Mouse (Mus musculus): ENCODE data around the gene Serp1. TPM values are rescaled to one million over a fixed set of nuclear protein-coding genes. Genes with fewer than 3 reads are reported as not detected.

Gene Serp1
- 10 to 100 TPM; 31.4 to 33.0 TPM for total RNA-seq (2021)
- long read RNA-seq, full-length matches to known transcripts: 108 of 111 reads
- long read RNA-seq, partial matches to known transcripts: 0 of 111 reads
- long read RNA-seq, other reads (novel, unspliced or antisense): 3 of 111 reads

DNA sequence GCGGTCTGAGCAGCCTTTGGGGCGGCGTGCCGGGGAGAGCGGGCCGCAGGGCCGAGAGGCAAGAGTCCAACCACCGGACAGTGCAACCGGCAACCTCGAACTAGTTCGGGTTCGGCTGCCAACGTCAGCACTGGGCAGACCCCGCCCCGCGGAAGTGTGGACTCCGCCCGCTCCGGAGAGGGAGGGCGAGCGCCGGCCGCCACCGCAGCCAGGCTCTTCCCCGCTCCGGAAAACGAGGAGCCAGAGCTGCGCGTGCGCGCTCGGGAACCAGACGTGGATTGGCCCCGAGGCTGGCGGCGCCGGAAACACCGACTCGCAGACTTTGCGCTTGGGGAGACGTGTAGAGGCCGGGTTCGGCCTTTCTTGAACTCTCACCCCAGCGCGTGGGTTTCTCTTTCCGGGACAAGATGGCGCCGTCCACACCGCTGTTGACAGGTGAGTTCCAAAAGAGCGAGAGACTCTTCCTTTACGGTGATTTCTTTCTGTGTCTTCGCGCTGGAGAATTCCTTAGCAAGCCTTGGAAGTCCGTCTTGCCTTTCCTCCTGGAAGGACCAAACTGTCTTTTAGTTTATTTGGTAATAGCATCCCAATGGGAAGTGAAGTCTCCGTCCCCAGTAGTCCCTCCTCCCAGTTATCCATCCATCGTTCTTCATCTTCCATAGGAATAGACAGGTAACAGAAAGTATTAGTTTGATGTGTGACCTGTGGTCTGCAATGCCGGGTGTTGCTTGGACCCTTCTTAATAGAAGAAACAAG, at the start of gene Serp1, which contains the start of gene Eif2a:
Serp1 (minus strand) TSS at position 241 of the 756 bp plus-strand sequence.
Eif2a (plus strand) TSS at position 170 of the 756 bp plus-strand sequence.
- DNase-seq (ENCODE audit: low spot score in 2 of 2): peak; percentile 98 to 99

DNA sequence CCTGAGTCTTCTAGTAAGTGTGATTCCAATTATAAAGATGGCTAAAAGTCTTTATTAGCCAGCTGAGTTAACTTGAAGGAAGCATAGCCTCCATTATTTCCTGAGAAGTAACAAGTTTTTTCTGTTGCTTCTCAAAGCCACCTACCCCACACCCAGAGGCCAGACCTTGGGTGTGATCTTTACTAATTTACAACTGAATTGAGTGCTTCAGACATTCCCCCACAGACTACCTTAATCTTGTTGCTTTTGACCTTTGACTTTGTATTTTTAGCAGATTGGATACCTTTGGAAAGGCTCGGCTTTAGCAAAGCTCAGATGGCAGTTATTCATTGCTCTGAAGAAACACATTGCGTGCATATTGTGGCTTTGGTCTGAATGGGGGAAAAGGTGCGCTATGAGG, 45.1 kb upstream of the Serp1 start:
- no peak for DNase-seq (ENCODE audit: low spot score in 2 of 2)

DNA sequence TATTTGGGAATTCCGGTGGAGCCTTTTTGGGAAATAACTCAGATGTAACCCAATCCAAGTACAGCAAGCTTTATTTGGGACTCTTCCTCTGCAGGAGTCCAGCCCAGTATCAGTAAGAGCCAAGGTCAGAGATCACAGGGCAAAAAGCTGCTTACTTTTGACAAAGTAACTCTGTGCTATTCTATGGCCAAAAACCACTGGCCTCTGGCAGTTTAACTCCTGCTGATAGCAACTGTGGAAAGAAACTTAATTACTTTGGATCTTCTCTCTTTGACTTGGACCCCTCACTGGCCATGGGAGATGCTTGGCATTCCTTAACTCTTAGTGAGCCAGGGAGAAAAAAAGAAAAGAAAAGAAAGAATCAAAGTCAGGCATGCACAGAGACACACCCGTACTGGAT, 35.7 kb upstream of the Serp1 start:
- DNase-seq (ENCODE audit: low spot score in 2 of 2): no peak

DNA sequence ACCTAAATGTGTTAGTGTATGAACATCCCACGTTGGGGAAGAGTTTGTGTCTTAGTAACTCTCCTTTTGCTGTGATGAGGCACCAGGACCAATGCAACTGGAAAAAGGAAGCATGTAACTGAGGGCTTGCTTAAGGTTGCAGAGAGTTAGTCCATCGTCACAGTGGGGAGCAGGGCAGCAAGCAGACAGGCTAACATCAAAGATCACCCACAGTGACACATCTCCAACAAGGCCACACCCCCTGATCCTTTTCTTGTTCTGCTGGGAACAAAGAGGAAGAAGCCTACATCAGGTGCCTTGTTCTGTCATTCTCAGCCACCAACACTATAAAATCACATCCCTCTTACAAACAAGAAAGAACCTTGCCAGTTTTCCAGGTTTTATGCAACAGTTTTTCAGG, 34.2 kb upstream of the Serp1 start:
- DNase-seq (ENCODE audit: low spot score in 2 of 2): no peak

DNA sequence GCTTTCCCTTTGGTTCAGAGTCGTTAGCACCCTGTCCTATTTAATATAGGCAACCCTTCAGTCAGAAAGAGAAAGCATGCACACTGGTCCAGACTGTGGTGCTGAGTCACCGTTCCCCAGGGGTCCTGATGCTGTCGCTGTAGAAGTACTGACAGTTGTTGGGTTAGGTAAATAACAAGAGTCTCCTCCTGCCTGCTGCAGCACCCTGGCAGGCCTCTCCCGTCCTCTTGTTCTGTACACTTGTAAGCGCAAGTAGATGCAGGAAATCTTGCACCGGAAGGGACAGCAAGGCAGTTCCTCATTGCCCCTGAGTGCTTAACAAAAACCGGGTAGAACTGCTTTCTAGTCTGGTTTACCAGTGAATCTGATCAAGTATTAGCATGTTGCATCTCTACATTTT, 31.0 kb upstream of the Serp1 start:
- DNase-seq (ENCODE audit: low spot score in 2 of 2): no peak

DNA sequence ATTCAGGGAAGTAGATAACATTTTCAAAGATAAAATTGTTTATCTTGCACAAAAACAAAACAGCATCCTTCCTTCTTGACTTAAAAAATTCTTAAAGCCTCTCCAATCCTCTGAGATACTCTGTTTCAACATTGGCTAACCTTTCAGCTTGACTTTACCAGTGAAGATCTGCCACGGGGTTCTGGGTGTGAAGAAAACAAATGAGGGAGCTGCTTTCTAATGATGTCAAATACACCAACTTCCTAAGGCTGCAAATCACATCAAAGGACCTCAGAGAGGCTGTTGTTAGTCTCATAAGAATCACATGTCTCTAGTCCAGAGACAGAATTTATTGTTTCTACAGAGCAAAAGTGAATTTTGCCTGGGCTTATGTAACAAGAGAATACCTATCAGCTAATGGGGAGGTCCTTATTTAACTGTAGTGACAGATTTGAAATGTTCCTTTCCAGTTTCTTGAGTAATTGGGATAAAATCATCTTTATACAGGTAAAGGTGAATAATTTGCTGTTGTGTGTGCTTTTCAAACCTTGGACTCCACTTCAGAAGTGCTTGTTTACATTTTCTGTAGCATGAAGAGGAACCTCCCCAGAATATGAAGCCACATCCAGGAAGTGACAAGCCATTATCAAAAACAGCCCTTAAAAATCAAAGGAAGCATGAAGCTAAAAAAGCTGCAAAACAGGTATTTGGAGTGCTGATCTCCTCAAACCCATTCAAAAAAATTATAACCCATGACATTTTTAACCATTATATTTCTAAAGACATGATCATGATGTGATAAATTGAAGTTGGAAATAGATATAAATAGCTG, 26.5 kb upstream of the Serp1 start:
- no peak for DNase-seq (ENCODE audit: low spot score in 2 of 2)

DNA sequence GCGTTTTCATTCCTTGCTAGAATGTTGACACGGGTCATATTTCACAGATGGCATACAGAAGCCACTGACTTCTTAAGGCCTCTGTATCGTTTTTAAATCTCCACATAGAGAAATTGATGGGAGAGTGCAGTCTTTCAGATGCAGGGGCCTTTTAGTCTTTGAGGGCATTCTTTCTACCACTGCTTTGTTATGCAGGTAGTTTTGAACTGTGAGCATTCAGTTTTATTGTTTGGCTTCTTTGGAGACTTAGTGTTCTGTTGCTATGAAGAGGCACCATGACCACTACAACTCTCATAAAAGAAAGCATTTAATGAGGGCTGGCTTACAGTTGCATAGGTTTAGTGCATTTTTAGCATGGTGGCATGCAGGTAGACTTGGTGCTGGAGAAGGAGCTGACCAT, 10.9 kb upstream of the Serp1 start:
- DNase-seq (ENCODE audit: low spot score in 2 of 2): no peak

DNA sequence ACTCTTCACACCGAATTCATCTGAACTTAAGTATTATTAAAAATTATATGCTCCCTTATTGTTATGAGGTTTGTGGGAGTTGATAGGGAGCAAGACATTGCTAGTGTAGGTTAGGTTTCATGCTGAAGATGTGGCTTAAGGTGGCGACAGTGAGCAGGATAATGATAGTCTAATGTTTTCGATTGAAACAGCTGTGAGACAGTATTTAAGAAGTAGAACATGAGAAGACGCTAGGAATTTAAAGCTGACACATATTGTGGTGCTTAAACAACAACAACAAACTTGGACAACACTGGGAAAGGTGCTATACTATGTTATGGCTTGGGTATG, 681 bp upstream of the Serp1 start:
- DNase-seq (ENCODE audit: low spot score in 2 of 2): no peak

DNA sequence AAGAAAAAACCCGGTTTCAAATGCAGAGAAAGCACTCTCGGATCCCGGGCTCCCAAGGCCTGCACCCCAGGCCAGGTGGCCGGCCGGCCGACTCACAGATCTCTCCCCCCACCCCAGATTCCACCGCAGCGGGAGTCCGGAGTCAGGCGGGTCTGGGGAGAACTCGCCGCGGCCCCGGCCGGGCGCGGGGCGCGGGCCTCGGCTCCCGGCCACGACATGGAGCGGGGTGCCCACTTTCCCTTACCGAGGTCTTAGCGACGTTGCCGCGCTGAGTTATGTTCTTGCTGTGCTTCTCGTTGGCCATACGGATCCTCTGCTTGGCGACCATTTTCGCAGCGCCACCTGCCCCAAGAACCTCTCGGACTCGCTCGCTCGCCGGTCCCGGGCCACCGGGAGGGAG, 526 bp downstream of the Serp1 start:
- no peak for DNase-seq (ENCODE audit: low spot score in 2 of 2)

DNA sequence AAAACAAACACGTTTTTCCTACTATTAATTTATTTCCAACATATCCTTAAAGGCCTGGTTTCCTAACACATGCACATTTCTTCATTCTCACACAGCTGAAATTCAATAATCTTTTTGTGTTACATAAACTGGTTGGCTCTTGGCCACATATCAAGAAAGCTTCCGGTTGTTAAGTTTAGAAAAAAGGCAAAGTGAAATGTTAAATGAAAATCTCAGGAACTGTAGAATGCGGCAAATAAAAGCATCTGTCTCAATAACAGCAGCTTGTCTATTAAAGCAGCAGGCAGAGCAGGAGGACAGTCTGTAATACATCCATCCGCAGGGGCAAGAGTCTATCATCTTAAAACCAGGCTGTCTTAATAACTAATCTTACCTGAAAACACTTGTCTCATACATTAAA, 1.4 kb downstream of the Serp1 start:
- no peak for DNase-seq (ENCODE audit: low spot score in 2 of 2)

DNA sequence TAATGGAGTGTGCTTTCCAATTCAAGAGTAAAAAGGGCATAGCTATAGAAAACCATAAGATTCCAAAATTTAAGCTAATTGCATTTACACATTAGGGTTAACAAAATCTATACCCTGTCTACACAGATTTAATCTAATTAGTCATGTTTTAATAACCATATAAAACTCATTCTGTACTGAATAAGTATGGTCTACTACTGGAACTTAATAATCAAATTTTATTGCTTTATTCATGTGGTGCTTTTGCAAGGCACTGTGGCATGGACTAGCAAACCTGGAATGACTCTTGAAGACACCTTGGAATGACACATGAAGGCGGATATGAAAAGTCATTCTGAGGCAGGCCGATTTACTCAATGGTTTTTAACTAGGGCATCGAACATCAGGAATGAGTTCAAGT, 2.3 kb downstream of the Serp1 start:
- DNase-seq (ENCODE audit: low spot score in 2 of 2): no peak

DNA sequence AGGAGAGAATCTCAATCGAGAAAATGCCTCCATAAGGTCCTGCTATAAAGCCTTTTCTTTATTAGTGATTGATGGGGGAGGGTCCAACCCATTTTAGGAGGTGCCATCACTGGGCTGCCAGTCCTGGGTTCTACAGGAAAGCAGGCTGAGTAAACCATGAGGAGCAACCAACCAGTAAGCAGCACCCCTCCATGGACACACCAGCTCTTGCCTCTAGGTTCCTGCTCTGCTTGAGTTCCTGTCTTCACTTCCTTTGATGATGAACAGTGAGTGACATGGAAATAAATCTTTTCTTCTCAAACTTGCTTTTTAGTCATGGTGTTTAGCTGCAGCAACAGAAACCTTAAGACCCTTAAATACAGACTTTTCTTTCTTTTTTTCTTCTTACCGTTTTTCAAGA, 4.3 kb downstream of the Serp1 start:
- no peak for DNase-seq (ENCODE audit: low spot score in 2 of 2)

DNA sequence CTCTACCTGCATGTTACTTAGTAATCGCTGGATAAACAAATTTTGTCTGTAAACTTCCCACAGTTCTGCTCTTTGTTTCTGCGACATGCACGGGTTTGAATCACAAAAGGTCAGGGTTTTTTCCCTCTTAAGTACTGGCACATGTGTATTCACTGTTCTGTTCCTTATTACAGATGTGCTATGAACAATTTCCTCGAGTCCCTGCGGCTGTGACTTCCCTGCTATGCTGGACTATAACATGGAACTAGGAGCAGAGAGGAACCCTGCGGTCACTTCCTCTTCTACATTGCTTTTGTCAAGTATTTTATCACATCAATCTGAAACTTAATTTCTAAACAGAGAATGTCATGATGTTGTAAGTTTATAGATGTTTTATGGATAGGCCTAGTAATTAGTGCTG, 5.4 kb downstream of the Serp1 start:
- no peak for DNase-seq (ENCODE audit: low spot score in 2 of 2)

DNA sequence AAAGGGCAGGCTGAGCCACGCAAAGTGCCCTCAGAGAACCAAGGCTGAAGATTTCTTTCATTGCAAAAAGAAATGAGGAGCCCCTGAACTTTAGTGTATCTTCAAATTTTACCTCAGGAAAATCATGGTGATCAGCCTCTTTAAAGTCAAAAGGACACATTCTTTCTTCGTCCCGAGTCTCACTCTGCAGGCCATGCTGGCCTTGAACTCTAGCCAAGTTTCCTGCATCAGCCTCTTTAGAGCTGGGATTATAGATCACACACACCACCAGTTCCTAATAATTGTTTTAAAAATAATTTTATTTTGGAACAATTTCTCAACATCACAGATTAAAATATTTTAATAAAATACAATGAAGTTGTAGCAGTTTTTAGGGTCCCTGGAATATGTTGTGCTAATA, 6.2 kb downstream of the Serp1 start:
- DNase-seq (ENCODE audit: low spot score in 2 of 2): no peak

DNA sequence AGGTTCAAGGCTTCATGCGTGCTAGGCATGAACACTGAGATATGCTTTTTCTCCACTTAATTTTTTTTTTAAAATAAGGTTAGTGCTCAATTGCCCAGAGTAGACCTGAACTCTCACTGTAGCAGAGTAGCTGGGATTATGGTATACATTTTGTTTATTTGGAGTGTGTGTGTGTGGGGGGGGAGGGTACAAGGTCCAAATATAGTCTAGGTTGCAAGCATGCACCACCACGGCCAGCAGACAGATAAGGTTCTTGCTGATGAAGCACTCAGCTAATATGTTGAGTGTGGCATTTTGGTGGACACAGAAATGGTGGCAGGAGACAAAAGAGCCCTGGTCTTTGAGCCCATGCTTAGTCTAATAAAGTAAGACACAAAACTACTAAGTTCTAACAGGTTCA, 6.7 kb downstream of the Serp1 start:
- no peak for DNase-seq (ENCODE audit: low spot score in 2 of 2)

DNA sequence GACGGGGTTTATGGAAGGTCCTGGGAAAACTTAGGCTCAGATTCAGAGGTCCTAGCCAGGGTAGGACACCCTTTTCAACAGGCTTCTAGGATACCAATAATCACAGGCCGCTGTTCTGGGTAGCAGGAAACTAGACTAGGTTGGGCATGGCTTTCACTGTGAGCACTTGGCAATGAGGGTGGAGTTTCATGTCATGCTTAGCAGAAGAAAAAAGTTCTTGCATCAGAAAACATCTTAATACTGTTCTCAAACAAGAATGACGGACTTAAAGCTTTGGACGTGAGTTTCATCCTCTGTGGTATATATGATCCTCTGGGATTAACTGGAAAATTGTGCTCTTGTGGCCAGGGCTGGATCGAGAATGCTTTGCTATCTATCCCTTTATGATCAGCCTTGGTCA, 7.9 kb downstream of the Serp1 start:
- DNase-seq (ENCODE audit: low spot score in 2 of 2): no peak

DNA sequence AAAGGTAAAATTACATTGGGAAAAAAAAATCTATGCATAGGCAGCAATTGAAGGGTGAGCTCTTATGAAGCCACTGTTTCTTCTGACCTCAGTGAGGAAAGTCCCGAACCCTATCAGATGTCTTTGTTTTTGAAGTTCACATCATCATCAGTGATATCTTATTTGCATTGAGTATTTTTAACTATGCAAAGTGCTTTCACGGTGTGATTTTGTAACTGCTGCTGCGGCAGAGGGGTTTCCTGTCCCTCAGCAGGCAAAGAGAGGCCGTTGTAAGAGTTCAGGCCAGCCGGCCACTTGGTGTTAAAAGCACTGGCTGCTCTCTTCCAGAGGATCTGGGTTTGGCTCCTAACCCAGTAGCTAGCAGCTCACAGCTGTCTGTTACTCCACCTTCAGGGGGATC, 8.4 kb downstream of the Serp1 start:
- DNase-seq (ENCODE audit: low spot score in 2 of 2): no peak

DNA sequence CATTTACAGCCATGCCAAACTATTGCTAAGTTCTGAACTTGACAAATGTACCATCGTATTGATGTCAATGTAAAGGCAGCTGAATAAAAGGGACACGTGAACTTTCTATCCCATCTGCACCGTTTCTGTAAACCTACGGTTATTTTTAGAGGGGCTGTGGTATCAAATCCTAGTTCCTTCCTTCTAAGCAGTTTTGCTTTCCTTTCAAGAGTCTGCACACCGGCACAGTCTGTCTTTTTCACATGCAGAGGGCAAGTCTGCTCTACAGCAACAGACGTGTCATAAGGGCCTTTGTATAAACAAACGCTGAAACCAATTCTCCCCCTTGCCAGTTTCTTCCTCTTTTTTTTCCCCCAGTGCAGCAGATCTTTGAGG, 9.1 kb downstream of the Serp1 start:
- no peak for DNase-seq (ENCODE audit: low spot score in 2 of 2)

DNA sequence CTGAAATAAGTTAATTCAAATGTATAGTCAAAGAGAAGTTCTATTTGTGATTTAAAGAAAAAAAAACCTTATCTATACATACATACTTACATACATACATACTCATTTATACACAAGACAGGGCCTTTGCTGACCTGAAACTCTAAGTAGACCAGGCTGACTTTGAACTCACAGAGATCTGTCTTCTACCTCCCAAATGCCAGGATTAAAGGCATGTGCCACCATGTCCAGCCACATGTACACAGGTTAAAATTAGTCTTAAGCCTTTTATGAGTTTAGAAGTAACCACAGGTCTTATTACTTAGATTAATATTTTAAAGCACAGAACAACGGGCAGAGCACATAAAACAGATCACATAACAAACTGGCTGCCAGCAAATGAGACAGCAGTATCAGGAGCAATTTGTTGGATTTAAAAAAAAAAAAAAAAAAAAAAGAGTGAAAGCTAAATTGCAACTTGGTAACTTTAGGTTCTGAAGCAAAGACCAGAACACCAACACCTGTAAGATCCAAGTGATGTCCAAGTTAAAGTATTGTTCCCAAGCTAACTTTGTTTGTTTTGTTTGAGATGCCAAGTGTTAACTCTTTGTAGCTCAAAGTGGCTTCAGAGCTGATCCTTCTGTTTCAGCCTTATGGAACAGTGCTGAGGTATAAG, 9.6 kb downstream of the Serp1 start:
- DNase-seq (ENCODE audit: low spot score in 2 of 2): no peak

DNA sequence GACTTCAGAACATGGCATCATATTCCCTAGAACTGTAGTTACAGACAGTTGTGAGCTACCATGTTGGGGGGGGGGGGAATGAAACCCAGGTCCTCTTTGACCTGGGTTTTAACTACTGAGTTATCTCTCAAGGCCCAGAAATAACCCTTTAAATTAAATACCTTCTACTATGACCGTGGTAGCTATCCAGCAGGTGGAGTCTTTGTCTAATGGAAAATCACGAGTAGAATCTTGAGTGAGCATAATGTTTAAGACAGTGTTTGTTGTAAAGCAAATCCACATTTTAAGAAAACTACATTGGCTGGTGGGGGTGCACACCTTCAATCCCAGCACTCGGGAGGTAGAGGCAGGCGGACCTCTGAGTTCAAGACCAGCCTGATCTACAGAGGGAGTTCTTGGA, 12.2 kb downstream of the Serp1 start:
- DNase-seq (ENCODE audit: low spot score in 2 of 2): no peak

DNA sequence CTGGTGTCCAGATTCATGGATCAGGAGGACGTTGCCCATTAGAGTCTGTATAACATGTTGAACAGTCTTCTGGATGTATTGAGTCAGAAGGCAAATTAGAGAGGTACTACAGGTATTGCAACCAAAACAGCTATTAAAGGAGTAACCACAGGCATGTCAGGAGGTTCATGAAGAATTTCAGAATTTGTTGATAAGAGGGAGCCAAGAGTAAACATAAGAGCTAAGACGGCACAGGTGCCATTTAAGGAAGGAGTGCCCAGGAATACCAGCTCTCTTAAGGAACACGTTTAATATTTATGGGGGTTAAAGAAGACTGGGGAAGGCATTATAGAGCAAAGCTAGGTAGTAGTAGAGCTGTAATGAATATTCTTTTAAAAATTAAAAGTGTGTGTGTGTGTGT, 13.0 kb downstream of the Serp1 start:
- no peak for DNase-seq (ENCODE audit: low spot score in 2 of 2)

DNA sequence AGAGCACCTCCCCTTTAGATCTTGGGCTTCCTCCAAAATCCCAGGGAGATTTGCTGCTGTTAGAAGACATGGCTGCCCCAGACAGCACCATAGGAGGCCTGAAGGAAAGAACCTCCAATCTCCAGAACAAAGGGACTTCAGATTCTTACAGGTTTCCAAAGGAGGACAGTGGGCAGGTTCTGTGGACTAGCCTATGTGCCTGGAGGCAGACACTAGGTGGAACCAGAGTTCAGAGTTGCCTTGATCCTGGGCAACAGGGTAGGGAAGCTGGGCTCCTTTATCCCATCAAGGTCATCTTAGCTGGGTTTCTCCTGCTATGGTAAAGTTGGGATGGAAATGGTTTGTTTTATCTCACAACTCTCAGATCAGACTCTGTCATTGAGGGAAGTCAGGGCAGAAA, 14.1 kb downstream of the Serp1 start:
- DNase-seq (ENCODE audit: low spot score in 2 of 2): no peak

Measured in layer of hippocampus, postnatal 10 days (tissue).